ENCODE assay signal across 11 mouse cellular contexts in genomic region chr8:45973988-45974505, GRCm38 (mm10). TPM values are rescaled to one million over a fixed set of nuclear protein-coding genes. Genes with fewer than 3 reads are reported as not detected.
DNase-seq lines count a peak whose midpoint lies in the region; ATAC-seq and TF ChIP-seq lines count a peak whose summit lies in the region.
"Had no signal": no experiment of that assay in that cellular context is flagged by ENCODE, and none has a peak within 500 bp of the region (broad histone marks: within the 10 kb centered on the region; RNA-seq: fewer than 3 reads in every experiment).

No protein-coding gene starts in this region.

- H3K27ac ChIP-seq in heart, embryonic 12.5 days (ENCODE audit: poor library complexity, severe bottlenecking): no peak overlapping the region
- no peak overlapping the region for H3K27ac ChIP-seq in midbrain, embryonic 12.5 days (replicated peaks)
- H3K27ac ChIP-seq in midbrain, embryonic 16.5 days (ENCODE audit: low read length): no peak overlapping the region
- H3K27ac ChIP-seq in intestine, postnatal 0 days (ENCODE audit: low read depth, low read length): no peak overlapping the region
- H3K27ac ChIP-seq in stomach, embryonic 15.5 days: no peak overlapping the region

- 0 out of 2 replicates have a peak overlapping the region, but pooled peaks have one; percentile 16 for H3K4me3 ChIP-seq in heart, embryonic 12.5 days
- no peak overlapping the region for H3K4me3 ChIP-seq in midbrain, embryonic 12.5 days
- no peak overlapping the region for H3K4me3 ChIP-seq in midbrain, embryonic 16.5 days (ENCODE audit: low read depth, low read length)
- no peak overlapping the region for H3K4me3 ChIP-seq in intestine, postnatal 0 days (ENCODE audit: low read depth, low read length)
- no peak overlapping the region for H3K4me3 ChIP-seq in stomach, embryonic 15.5 days (replicated peaks)

- peaks cover 16% of the 10 kb centered on the region for H3K36me3 ChIP-seq in heart, embryonic 12.5 days
- peaks cover 6% of the 10 kb centered on the region; the same call in 1 of the 2 replicates for H3K36me3 ChIP-seq in midbrain, embryonic 12.5 days
- no peaks in the 10 kb centered on the region; the same call in 1 of the 2 replicates for H3K36me3 ChIP-seq in midbrain, embryonic 16.5 days (ENCODE audit: control insufficient read depth, insufficient read depth, low read length)
- H3K36me3 ChIP-seq in intestine, postnatal 0 days (ENCODE audit: control insufficient read depth, insufficient read depth): no peaks in the 10 kb centered on the region
- peaks cover 11% of the 10 kb centered on the region for H3K36me3 ChIP-seq in stomach, embryonic 15.5 days

- no peak for DNase-seq in heart, postnatal 4 days
- no peak for DNase-seq in T-cell, adult 2 months (ENCODE audit: low spot score)
- DNase-seq: heart, adult 11 months had no signal

- 72% methylated on average over 8 of the region's 8 CpGs for WGBS in heart, embryonic 12.5 days
- 78% methylated on average over 7 of the region's 8 CpGs for WGBS in midbrain, embryonic 12.5 days
- WGBS in midbrain, embryonic 16.5 days: 68% methylated on average over 8 of the region's 8 CpGs
- WGBS in intestine, postnatal 0 days: 72% methylated on average over 8 of the region's 8 CpGs
- 71% methylated on average over 8 of the region's 8 CpGs for WGBS in stomach, embryonic 15.5 days

- peaks cover 11% of the 10 kb centered on the region for H3K9me3 ChIP-seq in heart, embryonic 12.5 days (replicated peaks)
- no peaks in the 10 kb centered on the region for H3K9me3 ChIP-seq in midbrain, embryonic 12.5 days
- H3K9me3 ChIP-seq in midbrain, embryonic 16.5 days (replicated peaks; ENCODE audit: control insufficient read depth, low read length, poor library complexity, severe bottlenecking): no peaks in the 10 kb centered on the region; the same call in 1 of the 2 replicates
- H3K9me3 ChIP-seq in intestine, postnatal 0 days (ENCODE audit: control insufficient read depth): 0 out of 2 replicates have a peak, but pooled peaks cover 3% of the 10 kb centered on the region
- no peaks in the 10 kb centered on the region for H3K9me3 ChIP-seq in stomach, embryonic 15.5 days

- no peak for ATAC-seq in heart, embryonic 12.5 days (ENCODE audit: insufficient number of reproducible peaks, low FRiP score)
- ATAC-seq in midbrain, embryonic 12.5 days (ENCODE audit: low FRiP score, low read depth): no peak
- ATAC-seq in midbrain, embryonic 16.5 days: no peak
- no peak for ATAC-seq in intestine, postnatal 0 days
- ATAC-seq in stomach, embryonic 15.5 days (ENCODE audit: insufficient read depth, low FRiP score, low read depth): no peak
- no peak for ATAC-seq in megakaryocyte-erythroid progenitor cell, adult 5-6 weeks (replicated peaks; ENCODE audit: low FRiP score, low TSS enrichment, poor library complexity, severe bottlenecking)

- no peak overlapping the region for H3K9ac ChIP-seq in heart, embryonic 12.5 days
- no peak overlapping the region for H3K9ac ChIP-seq in midbrain, embryonic 12.5 days (replicated peaks)
- no peak overlapping the region for H3K9ac ChIP-seq in midbrain, embryonic 16.5 days (ENCODE audit: low read depth, low read length)
- H3K9ac ChIP-seq in intestine, postnatal 0 days (ENCODE audit: low read depth, low read length): no peak overlapping the region
- H3K9ac ChIP-seq in stomach, embryonic 15.5 days: no peak overlapping the region

- peaks cover 12% of the 10 kb centered on the region for H3K4me1 ChIP-seq in heart, embryonic 12.5 days (replicated peaks)
- H3K4me1 ChIP-seq in midbrain, embryonic 12.5 days: peaks cover 16% of the 10 kb centered on the region
- H3K4me1 ChIP-seq in midbrain, embryonic 16.5 days (ENCODE audit: control insufficient read depth, insufficient read depth, low read length): peaks cover 10% of the 10 kb centered on the region
- H3K4me1 ChIP-seq in intestine, postnatal 0 days (replicated peaks; ENCODE audit: control insufficient read depth, insufficient read depth, low read length): peaks cover 10% of the 10 kb centered on the region
- H3K4me1 ChIP-seq in stomach, embryonic 15.5 days: 0 out of 2 replicates have a peak, but pooled peaks cover 7% of the 10 kb centered on the region

- TF ChIP-seq CTCF in intestine, postnatal 0 days (IDR thresholded peaks at IDR 0.05; ENCODE audit: low read depth): no peak; the same call in 1 of the 2 replicates

- peak overlapping the region; percentile 80 for H3K4me2 ChIP-seq in heart, embryonic 12.5 days
- H3K4me2 ChIP-seq in midbrain, embryonic 12.5 days (replicated peaks): peak overlapping the region; percentile 67
- H3K4me2 ChIP-seq in midbrain, embryonic 16.5 days (ENCODE audit: low read length): no peak overlapping the region; the same call in 1 of the 2 replicates
- H3K4me2 ChIP-seq in intestine, postnatal 0 days (replicated peaks; ENCODE audit: low read depth): peak overlapping the region; percentile 85; the same call in 1 of the 2 replicates
- H3K4me2 ChIP-seq in stomach, embryonic 15.5 days: peak overlapping the region; percentile 58

- no peaks in the 10 kb centered on the region for H3K27me3 ChIP-seq in heart, embryonic 12.5 days (replicated peaks)
- H3K27me3 ChIP-seq in midbrain, embryonic 12.5 days: no peaks in the 10 kb centered on the region
- H3K27me3 ChIP-seq in midbrain, embryonic 16.5 days (ENCODE audit: control insufficient read depth, insufficient read depth, low read depth, low read length): no peaks in the 10 kb centered on the region
- no peaks in the 10 kb centered on the region for H3K27me3 ChIP-seq in intestine, postnatal 0 days (replicated peaks; ENCODE audit: control insufficient read depth, insufficient read depth, low read length)
- no peaks in the 10 kb centered on the region for H3K27me3 ChIP-seq in stomach, embryonic 15.5 days (replicated peaks)

RNA-seq across cellular contexts. Expression of gene 1700029J07Rik, which starts 1.0 kb away (rescaled TPM):
- 2.5 and 3.2 TPM in 2 replicates for polyA plus RNA-seq in heart, embryonic 12.5 days (2016; fragmentation: Nextera tagmentation; extraction: Ambion mirVana)
- total RNA-seq in heart, postnatal 4 days (2021): under 1 TPM; 0.83 to 0.86 TPM
- 3.4 and 3.6 TPM in 2 replicates for polyA plus RNA-seq in midbrain, embryonic 12.5 days (2016; fragmentation: Nextera tagmentation; extraction: Ambion mirVana)
- 6.9 and 7.3 TPM in 2 replicates for polyA plus RNA-seq in midbrain, embryonic 16.5 days (2015; fragmentation: Nextera tagmentation; extraction: Ambion mirVana)
- 0.31 and 0.70 TPM in 2 replicates for polyA plus RNA-seq in intestine, postnatal 0 days (2015; fragmentation: Nextera tagmentation; extraction: Ambion mirVana)
- polyA plus RNA-seq in stomach, embryonic 15.5 days (2015; fragmentation: Nextera tagmentation; extraction: Ambion mirVana): 3.8 and 4.1 TPM in 2 replicates
- total RNA-seq in megakaryocyte-erythroid progenitor cell, adult 5-6 weeks (2014; fragmentation: Nextera tagmentation): 1.6 and 3.2 TPM in 2 replicates
- total RNA-seq in megakaryocyte-erythroid progenitor cell, adult 5-6 weeks (2017): 0.08 and 3.5 TPM in 2 replicates

RNA-seq across cellular contexts. Expression of gene Ufsp2, which starts 1.3 kb away (rescaled TPM):
- polyA plus RNA-seq in heart, embryonic 12.5 days (2016; fragmentation: Nextera tagmentation; extraction: Ambion mirVana): 52.4 and 63.7 TPM in 2 replicates
- total RNA-seq in heart, postnatal 4 days (2021): 10 to 100 TPM; 33.4 to 33.5 TPM
- polyA plus RNA-seq in midbrain, embryonic 12.5 days (2016; fragmentation: Nextera tagmentation; extraction: Ambion mirVana): 54.5 and 56.5 TPM in 2 replicates
- 62.4 and 63.5 TPM in 2 replicates for polyA plus RNA-seq in midbrain, embryonic 16.5 days (2015; fragmentation: Nextera tagmentation; extraction: Ambion mirVana)
- polyA plus RNA-seq in intestine, postnatal 0 days (2015; fragmentation: Nextera tagmentation; extraction: Ambion mirVana): 94.2 and 97.2 TPM in 2 replicates
- 93.2 and 96.1 TPM in 2 replicates for polyA plus RNA-seq in stomach, embryonic 15.5 days (2015; fragmentation: Nextera tagmentation; extraction: Ambion mirVana)
- total RNA-seq in megakaryocyte-erythroid progenitor cell, adult 5-6 weeks (2014; fragmentation: Nextera tagmentation): 40.9 and 41.1 TPM in 2 replicates
- 72.1 and 82.1 TPM in 2 replicates for total RNA-seq in megakaryocyte-erythroid progenitor cell, adult 5-6 weeks (2017)

RNA-seq across cellular contexts. Expression of gene Lrp2bp, which starts 25.1 kb away (rescaled TPM):
- polyA plus RNA-seq in heart, embryonic 12.5 days (2016; fragmentation: Nextera tagmentation; extraction: Ambion mirVana): 0.85 and 1.0 TPM in 2 replicates
- under 1 TPM; 0.36 to 0.76 TPM for total RNA-seq in heart, postnatal 4 days (2021)
- polyA plus RNA-seq in midbrain, embryonic 12.5 days (2016; fragmentation: Nextera tagmentation; extraction: Ambion mirVana): 0.34 and 0.47 TPM in 2 replicates
- polyA plus RNA-seq in midbrain, embryonic 16.5 days (2015; fragmentation: Nextera tagmentation; extraction: Ambion mirVana): 0.49 and 1.1 TPM in 2 replicates
- polyA plus RNA-seq in intestine, postnatal 0 days (2015; fragmentation: Nextera tagmentation; extraction: Ambion mirVana): 0.44 and 0.54 TPM in 2 replicates
- polyA plus RNA-seq in stomach, embryonic 15.5 days (2015; fragmentation: Nextera tagmentation; extraction: Ambion mirVana): 0.50 and 0.62 TPM in 2 replicates
- 0.66 TPM in 1 of 2 replicates, not detected in the other for total RNA-seq in megakaryocyte-erythroid progenitor cell, adult 5-6 weeks (2014; fragmentation: Nextera tagmentation)
- total RNA-seq in megakaryocyte-erythroid progenitor cell, adult 5-6 weeks (2017): not detected in 2 replicates

RNA-seq across cellular contexts. Expression of gene Ankrd37, which starts 31.5 kb away (rescaled TPM):
- polyA plus RNA-seq in heart, embryonic 12.5 days (2016; fragmentation: Nextera tagmentation; extraction: Ambion mirVana): 13.4 and 15.9 TPM in 2 replicates
- total RNA-seq in heart, postnatal 4 days (2021): 10 to 100 TPM; 11.1 to 12.4 TPM
- polyA plus RNA-seq in midbrain, embryonic 12.5 days (2016; fragmentation: Nextera tagmentation; extraction: Ambion mirVana): 21.9 and 26.8 TPM in 2 replicates
- polyA plus RNA-seq in midbrain, embryonic 16.5 days (2015; fragmentation: Nextera tagmentation; extraction: Ambion mirVana): 46.8 and 48.2 TPM in 2 replicates
- 18.0 and 32.7 TPM in 2 replicates for polyA plus RNA-seq in intestine, postnatal 0 days (2015; fragmentation: Nextera tagmentation; extraction: Ambion mirVana)
- 30.8 and 31.8 TPM in 2 replicates for polyA plus RNA-seq in stomach, embryonic 15.5 days (2015; fragmentation: Nextera tagmentation; extraction: Ambion mirVana)
- total RNA-seq in megakaryocyte-erythroid progenitor cell, adult 5-6 weeks (2014; fragmentation: Nextera tagmentation): 0.79 TPM in 1 of 2 replicates, not detected in the other
- total RNA-seq in megakaryocyte-erythroid progenitor cell, adult 5-6 weeks (2017): 2.3 and 8.4 TPM in 2 replicates

RNA-seq across cellular contexts. Expression of gene Ccdc110, which starts 39.6 kb away (rescaled TPM):
- 0.06 and 0.20 TPM in 2 replicates for polyA plus RNA-seq in heart, embryonic 12.5 days (2016; fragmentation: Nextera tagmentation; extraction: Ambion mirVana)
- total RNA-seq in heart, postnatal 4 days (2021): not detected
- not detected in 2 replicates for polyA plus RNA-seq in midbrain, embryonic 12.5 days (2016; fragmentation: Nextera tagmentation; extraction: Ambion mirVana)
- polyA plus RNA-seq in midbrain, embryonic 16.5 days (2015; fragmentation: Nextera tagmentation; extraction: Ambion mirVana): 0.10 and 0.22 TPM in 2 replicates
- not detected in 2 replicates for polyA plus RNA-seq in intestine, postnatal 0 days (2015; fragmentation: Nextera tagmentation; extraction: Ambion mirVana)
- not detected in 2 replicates for polyA plus RNA-seq in stomach, embryonic 15.5 days (2015; fragmentation: Nextera tagmentation; extraction: Ambion mirVana)
- not detected in 2 replicates for total RNA-seq in megakaryocyte-erythroid progenitor cell, adult 5-6 weeks (2014; fragmentation: Nextera tagmentation)
- not detected in 2 replicates for total RNA-seq in megakaryocyte-erythroid progenitor cell, adult 5-6 weeks (2017)
- polyA plus RNA-seq: C2C12; urinary bladder, adult 2 months had no signal
